Mouse (Mus musculus) olfactory bulb, adult 2 months (tissue): ENCODE measurements at regions not wholly inside any gene's neighbourhood (a gene's known extent, or its start where the extent isn't known, plus 50 kb on each side); places are given as distances from the start of the nearest gene placed in this dataset.

ENCODE experiments used
- CTCF ChIP-seq: fragments of 200-500 bp; IDR thresholded peaks from 2 replicates; pipeline ENCODE4 v1.5.1; 2012; ENCODE audit warnings: low read depth, mild to moderate bottlenecking, low read length, moderate library complexity; ENCODE audit not compliant: insufficient read depth
- POLR2A ChIP-seq: fragments of 200-500 bp; IDR thresholded peaks from 2 replicates; pipeline ENCODE4 v1.6.1; 2012; ENCODE audit warnings: mild to moderate bottlenecking, low read depth, low read length, moderate library complexity; ENCODE audit not compliant: insufficient read depth

GRCm38 (mm10) chr3:149258826-149259225 lies 268.5 kb upstream of the Adgrl2 start:
- TF ChIP-seq POLR2A (no peak), CTCF (no peak)
